Mouse (Mus musculus) kidney, embryonic 16.5 days (tissue): Measurements from ENCODE around the gene 1700069L16Rik. TPM values are rescaled to one million over a fixed set of nuclear protein-coding genes. Genes with fewer than 3 reads are reported as not detected.

ENCODE experiments used
- ATAC-seq: fragments of 200-750 bp; cut with Nextera tagmentation; 2 replicates; pipeline ENCODE4 v1.8.0; 2017; ENCODE audit warnings: moderate TSS enrichment; ENCODE audit not compliant: low FRiP score, low TSS enrichment
- H3K27ac ChIP-seq: fragments of 300-500 bp; sonication (generic); 2 replicates; pipeline ENCODE4 v1.5.1; 2014; ENCODE audit warnings: low read length
- H3K27me3 ChIP-seq: fragments of 300-500 bp; sonication (generic); 2 replicates; pipeline ENCODE4 v1.6.1; 2014; ENCODE audit warnings: low read length, control low read depth, mixed read lengths; ENCODE audit not compliant: insufficient read depth
- H3K36me3 ChIP-seq: fragments of 300-500 bp; sonication (generic); 2 replicates; pipeline ENCODE4 v1.6.1; 2014; ENCODE audit warnings: low read length, control low read depth, mixed read lengths; ENCODE audit not compliant: insufficient read depth
- H3K4me1 ChIP-seq: fragments of 300-500 bp; sonication (generic); 2 replicates; pipeline ENCODE4 v1.6.1; 2014; ENCODE audit warnings: low read length, control low read depth, mixed read lengths; ENCODE audit not compliant: insufficient read depth
- H3K4me2 ChIP-seq: fragments of 300-500 bp; sonication (generic); replicated peaks from 2 replicates; pipeline ENCODE4 v1.6.1; 2014; ENCODE audit warnings: low read depth, low read length
- H3K4me3 ChIP-seq: fragments of 300-500 bp; sonication (generic); 2 replicates; pipeline ENCODE4 v1.5.1; 2014; ENCODE audit warnings: mild to moderate bottlenecking, low read length
- H3K9ac ChIP-seq: fragments of 300-500 bp; sonication (generic); replicated peaks from 2 replicates; pipeline ENCODE4 v1.6.1; 2014; ENCODE audit warnings: low read length
- H3K9me3 ChIP-seq: fragments of 300-500 bp; sonication (generic); 2 replicates; pipeline ENCODE4 v1.6.1; 2016; ENCODE audit warnings: low read length, control low read depth
- WGBS: fragments of 180-500 bp; shearing (Covaris S2); extraction: QIAGEN DNeasy Blood & Tissue Kit; methylation state at CpG from one replicate; pipeline ENCODE4 v1.1.7; 2014; 5-methylcytosine and 5-hydroxymethylcytosine counted together
- polyA plus RNA-seq: library from polyadenylated mRNA; unstranded; fragments of >200 nt; fragmentation: Nextera tagmentation; extraction: Ambion mirVana; gene quantifications from 2 replicates; pipeline ENCODE4 v1.2.1, GENCODE M21; 2015

The 1700069L16Rik gene
- polyA plus RNA-seq, 1 experiment from 2014 or later, result not detected

DNA sequence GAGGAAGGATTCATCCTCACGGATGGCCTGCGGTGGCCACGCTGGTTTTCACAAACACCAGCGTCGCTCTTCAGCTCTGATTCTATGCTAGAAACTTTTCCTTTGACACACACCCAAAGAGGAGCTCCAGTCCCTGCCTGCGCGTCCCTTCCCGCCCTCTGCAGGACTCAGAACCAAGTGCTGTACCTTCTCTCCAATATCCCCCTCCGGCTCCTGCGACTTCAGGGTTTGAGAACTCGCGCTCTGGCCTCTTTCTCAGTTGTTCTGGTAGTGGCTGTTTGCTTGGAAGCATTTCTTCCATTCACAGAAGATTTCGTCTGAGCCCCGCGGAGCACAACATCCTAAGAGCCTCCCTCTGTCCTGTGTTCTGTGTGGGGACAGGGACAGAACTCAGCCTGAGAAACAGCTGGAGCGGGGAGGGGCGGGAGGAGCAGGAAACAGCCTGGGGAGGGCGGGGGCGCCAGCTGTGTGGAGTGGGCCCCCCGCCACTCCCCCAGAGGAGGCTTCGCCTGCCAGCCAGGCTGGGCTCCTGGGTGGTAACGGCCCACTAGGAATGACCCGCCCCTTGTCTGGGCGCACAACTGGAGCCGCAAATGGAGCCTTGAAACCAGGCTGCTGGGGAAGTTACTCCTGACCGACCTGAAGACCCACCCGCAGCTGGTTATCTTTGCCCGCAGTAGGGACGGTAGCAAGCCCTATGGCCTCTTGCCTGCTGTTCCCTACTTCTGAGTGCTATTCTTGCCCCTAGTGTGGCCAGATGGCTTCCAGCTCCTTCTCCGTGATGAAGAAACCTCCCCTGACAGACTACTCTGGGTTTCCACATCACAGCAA is 74.3 kb downstream of the 1700069L16Rik start, which contains the start of gene Cmklr1:
Cmklr1 (minus strand) TSS at position 392 of the 831 bp plus-strand sequence.
- H3K27me3 ChIP-seq, result peaks cover 8% of the 10 kb centered on the region
- no peaks in the 10 kb centered on the region for H3K36me3 ChIP-seq
- peaks cover 12% of the 10 kb centered on the region for H3K4me1 ChIP-seq
- ATAC-seq, result peak; percentile 37; the same call in 1 of the 2 replicates
- H3K4me2 ChIP-seq, result peak within 1 kb of the TSS; percentile 45
- H3K9ac ChIP-seq, result peak within 1 kb of the TSS; percentile 33
- H3K9me3 ChIP-seq, result no peaks in the 10 kb centered on the region
- peak within 1 kb of the TSS; percentile 34 for H3K4me3 ChIP-seq
- WGBS, result 3% methylated on average over 30 of the region's 30 CpGs
- 0 out of 2 replicates have a peak within 1 kb of the TSS, but pooled peaks have one; percentile 21 for H3K27ac ChIP-seq

GRCm38 (mm10) chr5:113648647-113649211 is 75.8 kb downstream of the 1700069L16Rik start:
- H3K4me1 ChIP-seq, result peaks cover 12% of the 10 kb centered on the region
- H3K4me2 ChIP-seq, result peak overlapping the region; percentile 45
- H3K9ac ChIP-seq, result no peak overlapping the region
- no peaks in the 10 kb centered on the region for H3K9me3 ChIP-seq
- WGBS, result 80% methylated on average over 5 of the region's 5 CpGs
- H3K4me3 ChIP-seq, result peak overlapping the region; percentile 34; the same call in 1 of the 2 replicates
- peaks cover 8% of the 10 kb centered on the region for H3K27me3 ChIP-seq
- no peaks in the 10 kb centered on the region for H3K36me3 ChIP-seq
- no peak overlapping the region for H3K27ac ChIP-seq
- no peak for ATAC-seq

GRCm38 (mm10) chr5:113647141-113647540 is 77.4 kb downstream of the 1700069L16Rik start:
- 88% methylated on average over 8 of the region's 8 CpGs for WGBS
- H3K27me3 ChIP-seq, result peaks cover 7% of the 10 kb centered on the region
- no peaks in the 10 kb centered on the region for H3K36me3 ChIP-seq
- no peak overlapping the region for H3K4me2 ChIP-seq
- no peak overlapping the region for H3K27ac ChIP-seq
- H3K9ac ChIP-seq, result no peak overlapping the region
- ATAC-seq, result no peak
- H3K4me3 ChIP-seq, result no peak overlapping the region
- no peaks in the 10 kb centered on the region for H3K9me3 ChIP-seq
- peaks cover 12% of the 10 kb centered on the region for H3K4me1 ChIP-seq

GRCm38 (mm10) chr5:113644520-113644919 is 80.1 kb downstream of the 1700069L16Rik start:
- H3K9ac ChIP-seq, result no peak overlapping the region
- no peak overlapping the region for H3K27ac ChIP-seq
- H3K4me3 ChIP-seq, result no peak overlapping the region
- H3K9me3 ChIP-seq, result no peaks in the 10 kb centered on the region
- no peak for ATAC-seq
- no peak overlapping the region for H3K4me2 ChIP-seq
- no peaks in the 10 kb centered on the region for H3K27me3 ChIP-seq
- no peaks in the 10 kb centered on the region for H3K36me3 ChIP-seq
- H3K4me1 ChIP-seq, result no peaks in the 10 kb centered on the region; the same call in 1 of the 2 replicates
- WGBS, result 88% methylated on average over 4 of the region's 4 CpGs

DNA sequence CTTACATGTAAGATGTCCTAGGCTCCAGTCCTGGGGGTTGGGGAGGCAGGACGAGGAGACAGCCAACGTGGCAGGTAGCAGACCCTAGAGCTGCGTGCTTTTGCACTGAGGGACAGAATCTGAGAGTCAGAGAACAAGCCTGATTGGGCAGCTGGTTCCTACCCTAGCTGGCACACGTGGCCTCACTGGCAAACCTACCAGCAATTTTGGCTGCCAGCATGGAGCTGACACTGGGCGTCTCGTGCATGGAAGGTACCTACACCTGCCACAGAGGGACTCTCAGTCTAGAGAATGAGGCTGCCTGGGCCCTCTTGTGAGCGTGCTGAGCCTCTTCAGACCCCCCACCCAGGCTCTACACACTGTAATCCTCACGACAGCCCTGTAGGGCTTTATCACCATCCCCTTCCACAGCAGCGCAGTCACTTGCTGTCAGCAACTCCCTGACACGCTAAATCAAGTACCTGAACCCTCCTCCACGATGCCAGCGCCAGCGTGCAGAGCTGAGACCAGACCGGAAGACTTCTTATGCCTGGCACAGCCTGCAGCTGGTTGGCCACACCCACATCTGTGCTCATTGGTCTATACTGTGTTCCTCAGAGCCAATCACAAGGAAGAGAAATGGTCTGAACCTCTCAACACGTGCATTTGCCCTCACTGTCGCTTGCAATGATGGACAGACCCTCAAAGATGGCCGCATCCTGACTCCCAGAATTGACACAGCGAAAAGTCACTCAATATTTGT is 81.3 kb downstream of the 1700069L16Rik start:
- H3K9ac ChIP-seq, result no peak overlapping the region
- no peaks in the 10 kb centered on the region for H3K27me3 ChIP-seq
- no peaks in the 10 kb centered on the region for H3K36me3 ChIP-seq
- H3K4me2 ChIP-seq, result peak overlapping the region; percentile 37; the same call in 1 of the 2 replicates
- ATAC-seq, result peak; percentile 81
- H3K27ac ChIP-seq, result no peak overlapping the region
- 50% methylated on average over 18 of the region's 18 CpGs for WGBS
- H3K9me3 ChIP-seq, result no peaks in the 10 kb centered on the region
- H3K4me1 ChIP-seq, result no peaks in the 10 kb centered on the region; the same call in 1 of the 2 replicates
- H3K4me3 ChIP-seq, result no peak overlapping the region

Other genes with a start within 250 kb of the 1700069L16Rik start
- 3.0 and 3.2 TPM in 2 replicates for gene Wscd2, start 234.4 kb downstream of the 1700069L16Rik start, polyA plus RNA-seq
- gene Cmklr1, start 74.3 kb downstream of the 1700069L16Rik start, polyA plus RNA-seq, result 4.4 and 6.5 TPM in 2 replicates
- 6.1 and 7.0 TPM in 2 replicates for gene Ficd, start 11.0 kb upstream of the 1700069L16Rik start, polyA plus RNA-seq
- 54.8 and 62.4 TPM in 2 replicates for gene Sart3, start 47.7 kb upstream of the 1700069L16Rik start, polyA plus RNA-seq
- 107 and 110 TPM in 2 replicates for gene Iscu, start 48.0 kb upstream of the 1700069L16Rik start, polyA plus RNA-seq
- 46.1 and 51.7 TPM in 2 replicates for gene Tmem119, start 75.7 kb upstream of the 1700069L16Rik start, polyA plus RNA-seq
- 2.4 TPM in 2 replicates for gene Selplg, start 107.9 kb upstream of the 1700069L16Rik start, polyA plus RNA-seq
- gene Coro1c, start 184.0 kb upstream of the 1700069L16Rik start, polyA plus RNA-seq, result 122 and 126 TPM in 2 replicates